Mouse (Mus musculus): Measurements from ENCODE around the gene Rab40b. TPM values are rescaled to one million over a fixed set of nuclear protein-coding genes. Genes with fewer than 3 reads are reported as not detected.

Gene Rab40b
- polyA plus RNA-seq, 1 experiment from 2014 or later: 4.7 TPM

DNA sequence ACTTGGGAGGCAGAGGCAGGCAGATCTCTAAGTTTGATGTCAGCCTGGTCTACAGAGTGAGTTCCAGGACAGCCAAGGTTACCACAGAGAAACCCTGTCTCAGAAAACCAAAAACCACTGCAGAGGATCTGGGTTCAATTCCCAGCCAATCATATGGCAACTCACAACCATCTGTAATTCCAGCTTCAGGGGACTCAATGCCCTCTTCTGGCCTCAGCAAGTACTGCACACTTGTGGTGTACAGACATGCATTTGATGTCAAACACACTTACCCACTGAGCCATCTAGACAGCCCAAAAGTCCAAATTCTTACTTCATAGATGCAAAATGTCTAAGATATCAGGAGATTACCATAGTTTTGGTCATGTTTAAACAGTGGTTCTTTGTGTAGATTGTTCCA is 9.4 kb downstream of the Rab40b start:
- H3K9me3 ChIP-seq (ENCODE audit: control insufficient read depth, low read length): no peaks in the 10 kb centered on the region
- H3K4me3 ChIP-seq (ENCODE audit: low read depth, low read length): no peak overlapping the region
- no peaks in the 10 kb centered on the region for H3K36me3 ChIP-seq (ENCODE audit: control insufficient read depth, insufficient read depth, low read length)
- no peak for DNase-seq (ENCODE audit: low spot score)
- no peak overlapping the region for H3K9ac ChIP-seq (ENCODE audit: low read length)
- no peaks in the 10 kb centered on the region for H3K27me3 ChIP-seq (ENCODE audit: control insufficient read depth, insufficient read depth, low read length)
- no peak overlapping the region for H3K4me2 ChIP-seq (ENCODE audit: low read depth)
- H3K4me1 ChIP-seq (ENCODE audit: control insufficient read depth, insufficient read depth, low read length): no peaks in the 10 kb centered on the region
- H3K27ac ChIP-seq (ENCODE audit: low read depth, low read length): no peak overlapping the region
- no peak for ATAC-seq (ENCODE audit: insufficient read depth, low FRiP score, low TSS enrichment)

DNA sequence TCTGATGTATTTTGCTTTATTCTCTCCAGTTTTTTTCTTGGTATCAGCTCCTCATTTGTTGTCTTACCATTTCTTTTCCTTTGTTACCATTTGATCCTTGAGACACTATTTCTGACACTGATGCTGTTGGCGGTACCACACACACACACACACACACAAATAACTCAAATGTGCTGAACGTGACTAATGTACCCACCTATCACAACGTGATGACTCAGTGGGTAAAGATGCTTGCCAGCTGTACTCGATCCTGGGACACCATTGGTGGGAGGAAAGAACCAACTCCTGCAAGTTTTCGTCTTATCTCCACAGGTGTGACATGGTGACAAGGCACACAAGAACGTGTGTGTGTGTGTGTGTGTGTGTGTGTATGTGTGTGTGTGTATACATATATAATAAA is 14.7 kb downstream of the Rab40b start:
- H3K4me1 ChIP-seq (ENCODE audit: control insufficient read depth, insufficient read depth, low read length): no peaks in the 10 kb centered on the region
- H3K4me3 ChIP-seq (ENCODE audit: low read depth, low read length): no peak overlapping the region
- ATAC-seq (ENCODE audit: insufficient read depth, low FRiP score, low TSS enrichment) (no peak), DNase-seq (ENCODE audit: low spot score) (no peak)
- no peak overlapping the region for H3K27ac ChIP-seq (ENCODE audit: low read depth, low read length)
- no peaks in the 10 kb centered on the region for H3K36me3 ChIP-seq (ENCODE audit: control insufficient read depth, insufficient read depth, low read length)
- 70% methylated on average over 6 of the region's 6 CpGs for WGBS
- H3K9ac ChIP-seq (ENCODE audit: low read length): no peak overlapping the region
- no peak overlapping the region for H3K4me2 ChIP-seq (ENCODE audit: low read depth)
- H3K9me3 ChIP-seq (ENCODE audit: control insufficient read depth, low read length): no peaks in the 10 kb centered on the region
- no peaks in the 10 kb centered on the region for H3K27me3 ChIP-seq (ENCODE audit: control insufficient read depth, insufficient read depth, low read length)

DNA sequence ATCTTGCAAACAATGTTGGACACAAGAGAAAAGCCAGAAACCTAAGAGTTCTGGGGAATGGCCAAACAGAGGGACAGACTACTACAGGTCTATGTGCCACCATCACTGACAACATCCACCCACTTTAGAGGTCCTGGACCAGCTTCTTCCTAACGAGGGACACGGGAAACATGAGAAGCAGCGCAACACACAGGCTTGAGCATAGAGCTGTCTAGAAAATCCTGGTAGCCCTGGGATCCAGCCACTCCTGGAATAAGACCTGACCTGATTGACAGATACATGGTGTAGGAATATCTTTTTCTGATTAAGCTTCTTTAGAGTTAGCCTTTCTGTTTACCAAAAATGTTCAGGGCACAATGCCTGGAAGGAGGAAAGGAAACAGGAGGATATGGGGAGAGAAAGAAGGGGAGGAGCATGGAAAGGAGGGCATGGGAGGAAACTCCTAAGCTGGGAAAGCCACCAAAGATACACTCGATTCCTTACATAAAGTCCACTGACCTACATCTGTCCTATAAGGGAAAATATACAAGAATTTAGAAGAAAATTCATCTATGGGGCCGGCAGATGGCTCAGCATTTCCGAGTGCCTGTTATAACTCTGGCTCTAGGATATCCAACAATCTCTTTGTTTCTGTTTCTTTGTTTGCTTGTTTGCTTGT is 17.6 kb downstream of the Rab40b start:
- Histone ChIP-seq H3K4me3 (ENCODE audit: low read depth, low read length) (no peak overlapping the region), H3K9ac (ENCODE audit: low read length) (no peak overlapping the region), H3K27me3 (ENCODE audit: control insufficient read depth, insufficient read depth, low read length) (no peaks in the 10 kb centered on the region), H3K27ac (ENCODE audit: low read depth, low read length) (no peak overlapping the region), H3K36me3 (ENCODE audit: control insufficient read depth, insufficient read depth, low read length) (no peaks in the 10 kb centered on the region), H3K4me2 (ENCODE audit: low read depth) (no peak overlapping the region), H3K9me3 (ENCODE audit: control insufficient read depth, low read length) (no peaks in the 10 kb centered on the region), H3K4me1 (ENCODE audit: control insufficient read depth, insufficient read depth, low read length) (no peaks in the 10 kb centered on the region)
- ATAC-seq (ENCODE audit: insufficient read depth, low FRiP score, low TSS enrichment) (no peak), DNase-seq (ENCODE audit: low spot score) (no peak)
- WGBS: 85% methylated on average over 6 of the region's 6 CpGs

DNA sequence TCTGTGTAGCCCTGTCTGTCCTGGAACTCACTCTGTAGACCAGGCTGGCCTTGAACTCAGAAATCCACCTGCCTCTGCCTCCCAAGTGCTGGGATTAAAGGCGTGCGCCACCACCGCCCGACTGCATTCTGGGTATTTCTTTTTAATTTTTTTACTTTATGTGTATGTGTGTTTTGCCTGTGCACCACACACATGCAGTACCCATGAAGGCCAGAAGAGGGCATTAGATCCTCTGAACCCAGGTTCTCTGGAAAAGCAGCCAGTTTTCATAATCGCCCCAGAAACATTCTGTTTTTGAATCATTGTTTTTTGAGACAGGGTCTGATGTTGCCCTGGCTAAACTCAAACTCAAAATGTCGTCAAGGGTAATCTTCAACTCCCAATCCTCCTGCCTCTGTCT is 18.4 kb downstream of the Rab40b start:
- WGBS: 61% methylated on average over 6 of the region's 6 CpGs
- Histone ChIP-seq H3K9ac (ENCODE audit: low read length) (no peak overlapping the region), H3K36me3 (ENCODE audit: control insufficient read depth, insufficient read depth, low read length) (no peaks in the 10 kb centered on the region), H3K27ac (ENCODE audit: low read depth, low read length) (no peak overlapping the region), H3K9me3 (ENCODE audit: control insufficient read depth, low read length) (no peaks in the 10 kb centered on the region), H3K27me3 (ENCODE audit: control insufficient read depth, insufficient read depth, low read length) (no peaks in the 10 kb centered on the region), H3K4me1 (ENCODE audit: control insufficient read depth, insufficient read depth, low read length) (no peaks in the 10 kb centered on the region), H3K4me3 (ENCODE audit: low read depth, low read length) (no peak overlapping the region), H3K4me2 (ENCODE audit: low read depth) (no peak overlapping the region)
- no peak for ATAC-seq (ENCODE audit: insufficient read depth, low FRiP score, low TSS enrichment)
- DNase-seq (ENCODE audit: low spot score): peak; percentile 22

DNA sequence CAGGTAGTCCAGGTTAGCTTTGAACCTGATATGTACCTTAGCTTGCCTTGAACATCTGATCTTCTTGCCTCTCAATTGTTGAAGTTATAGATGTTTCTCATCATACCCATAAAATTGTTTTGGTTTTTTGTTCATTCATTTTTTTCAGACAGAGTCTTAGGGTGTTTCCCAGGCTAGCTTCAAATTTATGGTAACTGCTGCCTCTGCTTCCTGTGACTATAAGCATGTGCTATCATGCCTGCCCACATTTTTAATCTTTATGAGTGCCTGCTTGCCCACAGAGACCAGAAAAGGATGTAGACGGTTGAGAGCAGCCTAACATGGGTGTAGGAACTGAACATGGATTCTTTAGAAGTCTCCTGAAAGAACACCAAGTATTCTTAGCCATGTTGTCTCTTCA is 19.3 kb downstream of the Rab40b start:
- H3K9me3 ChIP-seq (ENCODE audit: control insufficient read depth, low read length): no peaks in the 10 kb centered on the region
- ATAC-seq (ENCODE audit: insufficient read depth, low FRiP score, low TSS enrichment) (no peak), DNase-seq (ENCODE audit: low spot score) (no peak)
- no peak overlapping the region for H3K27ac ChIP-seq (ENCODE audit: low read depth, low read length)
- no peaks in the 10 kb centered on the region for H3K36me3 ChIP-seq (ENCODE audit: control insufficient read depth, insufficient read depth, low read length)
- H3K27me3 ChIP-seq (ENCODE audit: control insufficient read depth, insufficient read depth, low read length): no peaks in the 10 kb centered on the region
- no peak overlapping the region for H3K4me3 ChIP-seq (ENCODE audit: low read depth, low read length)
- no peaks in the 10 kb centered on the region for H3K4me1 ChIP-seq (ENCODE audit: control insufficient read depth, insufficient read depth, low read length)
- no peak overlapping the region for H3K9ac ChIP-seq (ENCODE audit: low read length)
- 88% methylated on average over 1 of the region's 1 CpGs for whole genome bisulfite sequencing
- H3K4me2 ChIP-seq (ENCODE audit: low read depth): no peak overlapping the region

DNA sequence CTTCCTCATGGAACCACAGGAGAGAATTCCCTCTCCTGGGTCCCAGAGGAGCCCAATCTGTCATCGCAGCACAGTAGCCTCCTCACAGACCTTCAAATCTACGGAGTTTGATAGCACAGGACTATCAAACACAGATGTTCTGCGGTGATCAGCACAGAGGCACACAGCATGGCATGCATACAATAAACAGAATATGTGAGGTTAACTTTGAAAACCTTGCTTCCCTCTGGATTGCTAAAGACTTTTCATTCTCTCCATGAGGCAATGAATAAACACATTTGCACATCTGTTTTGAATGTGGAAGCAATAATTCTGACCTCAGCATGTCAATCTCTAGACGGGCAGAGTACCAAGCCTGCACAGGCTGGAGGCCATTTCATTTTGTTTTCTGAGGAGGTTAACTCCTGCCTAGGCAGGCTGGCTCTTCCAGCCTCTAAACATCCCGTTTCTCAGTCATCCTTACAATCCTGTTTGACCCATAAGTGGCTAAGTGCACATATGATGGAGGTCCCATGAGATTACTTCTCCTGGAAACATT is 20.8 kb downstream of the Rab40b start:
- no peak for DNase-seq (ENCODE audit: low spot score)
- H3K4me1 ChIP-seq (ENCODE audit: control insufficient read depth, insufficient read depth, low read length): no peaks in the 10 kb centered on the region
- H3K9me3 ChIP-seq (ENCODE audit: control insufficient read depth, low read length): no peaks in the 10 kb centered on the region
- H3K4me3 ChIP-seq (ENCODE audit: low read depth, low read length): no peak overlapping the region
- ATAC-seq (ENCODE audit: insufficient read depth, low FRiP score, low TSS enrichment): no peak
- no peaks in the 10 kb centered on the region for H3K36me3 ChIP-seq (ENCODE audit: control insufficient read depth, insufficient read depth, low read length)
- WGBS: 64% methylated on average over 5 of the region's 5 CpGs
- no peak overlapping the region for H3K27ac ChIP-seq (ENCODE audit: low read depth, low read length)
- no peak overlapping the region for H3K9ac ChIP-seq (ENCODE audit: low read length)
- H3K27me3 ChIP-seq (ENCODE audit: control insufficient read depth, insufficient read depth, low read length): no peaks in the 10 kb centered on the region
- no peak overlapping the region for H3K4me2 ChIP-seq (ENCODE audit: low read depth)

DNA sequence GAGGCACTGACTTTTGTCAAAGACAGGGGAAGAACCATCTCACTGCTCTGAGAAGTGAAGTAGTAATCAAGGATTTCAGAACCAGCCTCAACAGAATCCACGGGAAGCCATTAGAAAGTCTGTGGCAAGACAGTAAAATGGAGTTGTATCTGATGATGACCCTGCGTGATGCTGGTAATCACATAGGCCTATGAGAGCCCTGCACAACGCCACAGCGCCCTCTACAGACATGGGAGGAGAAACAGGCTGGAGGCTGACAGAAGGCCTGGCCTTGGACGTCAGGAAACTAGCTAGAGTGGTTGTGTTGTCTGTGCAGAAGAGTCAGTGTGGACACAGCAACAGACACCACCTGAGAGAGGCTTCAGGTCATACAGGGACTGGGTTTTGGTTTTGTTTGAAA is 25.8 kb downstream of the Rab40b start:
- ATAC-seq (ENCODE audit: insufficient read depth, low FRiP score, low TSS enrichment) (no peak), DNase-seq (ENCODE audit: low spot score) (no peak)
- H3K9me3 ChIP-seq (ENCODE audit: control insufficient read depth, low read length): no peaks in the 10 kb centered on the region
- no peaks in the 10 kb centered on the region for H3K27me3 ChIP-seq (ENCODE audit: control insufficient read depth, insufficient read depth, low read length)
- H3K4me2 ChIP-seq (ENCODE audit: low read depth): no peak overlapping the region
- no peak overlapping the region for H3K4me3 ChIP-seq (ENCODE audit: low read depth, low read length)
- H3K27ac ChIP-seq (ENCODE audit: low read depth, low read length): no peak overlapping the region
- H3K4me1 ChIP-seq (ENCODE audit: control insufficient read depth, insufficient read depth, low read length): no peaks in the 10 kb centered on the region
- H3K9ac ChIP-seq (ENCODE audit: low read length): no peak overlapping the region
- H3K36me3 ChIP-seq (ENCODE audit: control insufficient read depth, insufficient read depth, low read length): no peaks in the 10 kb centered on the region
- 33% methylated on average over 5 of the region's 5 CpGs for WGBS

DNA sequence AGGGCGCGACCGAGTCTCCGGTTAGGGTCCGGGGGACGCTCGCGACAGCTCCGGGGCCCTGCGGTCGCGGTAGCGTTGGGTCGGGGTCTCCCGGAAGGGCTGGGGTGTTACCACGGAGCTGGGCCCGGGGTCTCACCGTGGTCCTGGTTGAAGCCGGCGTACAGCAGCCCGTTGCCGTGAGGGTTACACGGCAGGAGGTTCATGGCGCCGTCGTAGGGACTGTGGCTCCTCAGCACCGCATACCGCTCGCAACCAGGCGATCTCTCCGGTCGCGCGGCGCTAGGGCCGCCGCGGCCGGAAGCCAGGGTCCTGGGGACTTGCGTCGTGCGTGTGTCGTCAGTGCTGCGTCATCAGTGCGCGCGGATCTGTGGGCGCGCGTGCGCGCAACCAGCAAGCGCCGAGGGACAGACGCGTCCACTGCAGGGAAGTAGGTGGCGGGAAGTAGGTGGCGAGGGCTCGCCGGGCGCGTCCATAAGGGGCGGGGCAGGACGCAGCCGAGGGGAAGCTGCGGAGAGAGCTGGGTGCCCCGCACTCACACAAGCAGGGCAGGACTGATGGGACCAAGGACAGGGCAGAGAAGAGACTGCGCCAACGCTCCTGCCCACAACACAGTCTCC is 33.9 kb downstream of the Rab40b start, which contains the start of gene Wdr45b:
Gene Wdr45b (minus strand): TSS at position 355 of the 617 bp plus-strand sequence.
- WGBS: under 1% methylated on average over 69 of the region's 69 CpGs
- peak within 1 kb of the TSS; percentile 96 for H3K4me3 ChIP-seq (ENCODE audit: low read depth, low read length)
- DNase-seq (ENCODE audit: low spot score) (peak; percentile 99), ATAC-seq (ENCODE audit: insufficient read depth, low FRiP score, low TSS enrichment) (peak; percentile 97)
- H3K4me1 ChIP-seq (ENCODE audit: control insufficient read depth, insufficient read depth, low read length): peaks cover 12% of the 10 kb centered on the region; the same call in 1 of the 2 replicates
- no peaks in the 10 kb centered on the region for H3K9me3 ChIP-seq (ENCODE audit: control insufficient read depth, low read length)
- no peaks in the 10 kb centered on the region for H3K36me3 ChIP-seq (ENCODE audit: control insufficient read depth, insufficient read depth, low read length)
- no peaks in the 10 kb centered on the region for H3K27me3 ChIP-seq (ENCODE audit: control insufficient read depth, insufficient read depth, low read length)
- H3K27ac ChIP-seq (ENCODE audit: low read depth, low read length): peak within 1 kb of the TSS; percentile 76
- peak within 1 kb of the TSS; percentile 92 for H3K9ac ChIP-seq (ENCODE audit: low read length)
- H3K4me2 ChIP-seq (ENCODE audit: low read depth): peak within 1 kb of the TSS; percentile 87
